Mouse (Mus musculus): Measurements from ENCODE around the gene Zfp97.
"Not testable (repeated sequence)": the region's sequence is repeated elsewhere in the genome, so short reads cannot be mapped to it uniquely, and the experiment has no call there.

Gene Zfp97

DNA sequence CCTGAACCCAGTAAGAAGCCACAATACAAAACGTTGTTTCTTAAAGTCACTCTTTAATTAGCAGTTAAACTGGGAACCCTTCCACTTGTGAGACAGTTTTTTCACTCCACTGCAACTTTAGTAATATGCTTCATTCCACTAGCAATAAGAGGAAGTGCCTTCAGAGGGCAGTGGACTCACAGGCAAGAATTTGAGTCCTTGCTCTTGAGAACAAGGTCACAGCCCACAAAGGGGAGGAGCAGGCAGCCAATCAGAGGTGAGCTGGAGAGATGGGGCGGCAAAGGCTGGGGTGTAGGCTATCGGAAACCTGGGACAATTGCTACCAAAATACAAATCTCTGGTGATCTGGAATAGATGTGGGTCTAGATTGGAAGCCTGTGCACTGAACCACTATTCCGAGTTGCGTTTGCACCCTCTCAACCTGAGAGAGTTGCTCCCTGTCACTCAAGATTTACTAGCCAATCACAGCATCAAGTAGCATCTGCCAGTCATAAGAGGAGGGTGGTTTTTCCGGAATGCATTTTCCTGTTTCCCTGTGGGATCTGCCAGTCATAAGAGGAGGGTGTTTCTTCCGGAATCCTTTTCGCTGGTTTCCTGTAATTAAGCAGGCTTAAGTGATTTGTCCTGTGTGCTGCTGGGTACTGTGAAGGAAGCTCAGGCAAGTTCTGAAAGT, at the start of gene Zfp97:
TSS of gene Zfp97 (plus strand) at position 586 of the 673 bp plus-strand sequence.
- DNase-seq (ENCODE audit: low spot score in 2 of 2), result not testable (repeated sequence)

- DNase-seq (ENCODE audit: low spot score in 2 of 2), result not testable (repeated sequence)
These were observed 57.7 kb downstream of the Zfp97 start for GRCm38 (mm10) chr17:17178757-17179413.

DNA sequence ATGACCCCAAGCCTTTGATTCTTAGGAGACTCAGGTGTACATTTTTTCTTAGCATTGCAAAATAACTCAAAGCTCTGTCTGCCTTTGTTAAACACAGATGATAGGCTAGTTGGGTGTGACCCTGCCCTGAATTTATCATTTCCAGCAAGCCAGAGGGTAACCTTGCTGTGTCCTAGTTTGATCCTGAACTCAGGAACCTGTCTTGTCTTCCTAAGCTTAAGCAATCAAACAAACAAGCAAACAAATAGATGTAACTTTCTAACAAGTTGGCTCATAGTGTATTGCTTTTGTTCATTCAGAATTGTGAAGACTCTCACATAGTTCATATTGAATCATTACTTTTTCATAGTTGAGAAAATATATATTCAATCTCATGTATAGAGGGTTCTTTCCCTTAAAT, 73.5 kb downstream of the Zfp97 start:
- not testable (repeated sequence) for DNase-seq (ENCODE audit: low spot score in 2 of 2)

- DNase-seq (ENCODE audit: low spot score in 2 of 2), result no peak
These were observed 74.0 kb downstream of the Zfp97 start for GRCm38 (mm10) chr17:17195178-17195577.

- not testable (repeated sequence) for DNase-seq (ENCODE audit: low spot score in 2 of 2)
These were observed 74.9 kb downstream of the Zfp97 start for GRCm38 (mm10) chr17:17196111-17196510.
